In the genomic region with DNA sequence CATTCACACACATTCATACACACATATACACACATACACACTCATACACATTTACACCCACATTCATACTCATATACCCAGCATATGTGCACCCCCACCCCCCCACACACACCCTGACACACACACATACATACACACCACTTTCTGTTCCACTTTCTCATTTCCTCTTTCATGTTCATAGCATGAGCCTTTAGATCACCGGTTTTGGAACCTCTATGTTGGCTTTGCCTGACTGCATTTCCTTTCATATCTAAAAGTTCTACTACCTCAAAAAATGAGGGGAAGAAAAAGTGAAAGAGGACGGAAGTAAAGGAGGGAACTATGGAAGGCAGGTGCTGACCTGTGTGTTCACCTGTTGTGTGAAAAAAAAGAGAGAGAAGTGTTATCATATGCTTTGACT, we compare ENCODE assay signal across 20 mouse cellular contexts. TPM values are rescaled to one million over a fixed set of nuclear protein-coding genes. Genes with fewer than 3 reads are reported as not detected.
DNase-seq lines count a peak whose midpoint lies in the region; ATAC-seq and TF ChIP-seq lines count a peak whose summit lies in the region.
"Had no signal": no experiment of that assay in that cellular context is flagged by ENCODE, and none has a peak within 500 bp of the region (broad histone marks: within the 10 kb centered on the region; RNA-seq: fewer than 3 reads in every experiment).

No protein-coding gene starts in this region.

- H3K4me1 ChIP-seq in forebrain, embryonic 13.5 days = no peaks in the 10 kb centered on the region
- no peaks in the 10 kb centered on the region for H3K4me1 ChIP-seq in forebrain, postnatal 0 days (ENCODE audit: insufficient read depth)
- H3K4me1 ChIP-seq: heart, embryonic 13.5 days; neural tube, embryonic 13.5 days; stomach, embryonic 15.5 days had no signal

- no peaks in the 10 kb centered on the region for H3K27me3 ChIP-seq in forebrain, embryonic 13.5 days
- H3K27me3 ChIP-seq in forebrain, postnatal 0 days (ENCODE audit: insufficient read depth, low read length) = no peaks in the 10 kb centered on the region
- H3K27me3 ChIP-seq: heart, embryonic 13.5 days; neural tube, embryonic 13.5 days; Patski; stomach, embryonic 15.5 days had no signal

- H3K4me3 ChIP-seq in forebrain, embryonic 13.5 days = no peak overlapping the region
- no peak overlapping the region for H3K4me3 ChIP-seq in forebrain, postnatal 0 days (ENCODE audit: low read depth, low read length)
- H3K4me3 ChIP-seq: forebrain, embryonic 10.5 days; heart, embryonic 13.5 days; neural tube, embryonic 13.5 days; stomach, embryonic 15.5 days had no signal

- peaks cover 15% of the 10 kb centered on the region; the same call in 1 of the 2 replicates for H3K36me3 ChIP-seq in forebrain, embryonic 13.5 days (ENCODE audit: poor library complexity, severe bottlenecking)
- H3K36me3 ChIP-seq in forebrain, postnatal 0 days (ENCODE audit: insufficient read depth) = peaks cover 28% of the 10 kb centered on the region
- H3K36me3 ChIP-seq: forebrain, embryonic 10.5 days; stomach, embryonic 15.5 days had no signal

- WGBS in forebrain, embryonic 13.5 days = 86% methylated on average over 2 of the region's 2 CpGs
- WGBS in forebrain, postnatal 0 days = 76% methylated on average over 2 of the region's 2 CpGs

- no peak overlapping the region for H3K4me2 ChIP-seq in forebrain, embryonic 13.5 days
- no peak overlapping the region for H3K4me2 ChIP-seq in forebrain, postnatal 0 days (ENCODE audit: low read depth)
- H3K4me2 ChIP-seq: heart, embryonic 13.5 days; lung, embryonic 14.5 days; neural tube, embryonic 13.5 days; stomach, embryonic 15.5 days had no signal

- no peak overlapping the region for H3K9ac ChIP-seq in forebrain, embryonic 13.5 days
- H3K9ac ChIP-seq in forebrain, postnatal 0 days = no peak overlapping the region
- H3K9ac ChIP-seq: heart, embryonic 13.5 days; lung, embryonic 14.5 days; neural tube, embryonic 13.5 days; stomach, embryonic 15.5 days had no signal

- no peak overlapping the region for H3K27ac ChIP-seq in forebrain, embryonic 13.5 days
- H3K27ac ChIP-seq in forebrain, postnatal 0 days (ENCODE audit: low read depth, low read length) = no peak overlapping the region
- H3K27ac ChIP-seq: forebrain, embryonic 10.5 days; heart, embryonic 13.5 days; neural tube, embryonic 13.5 days; stomach, embryonic 15.5 days had no signal

- DNase-seq in forebrain, postnatal 0 days = no peak
- DNase-seq in thymus, postnatal 14 days = peak; percentile 32
- no peak for DNase-seq in thymus, postnatal 36 days
- DNase-seq in spleen, postnatal 36 days (ENCODE audit: low spot score in 2 of 2) = peak; percentile 75 to 80
- no peak for DNase-seq in gastrocnemius, postnatal 10 days
- no peak for DNase-seq in right cerebral cortex, adult 2 months (ENCODE audit: low spot score in 2 of 2)
- DNase-seq: cerebellum, adult 8-10 months; gastrocnemius, postnatal 36 days; layer of hippocampus, postnatal 36 days; liver; lung, embryonic 14.5 days; right cerebral cortex, postnatal 25 days had no signal

- no peaks in the 10 kb centered on the region for H3K9me3 ChIP-seq in forebrain, embryonic 13.5 days (replicated peaks)
- H3K9me3 ChIP-seq in forebrain, postnatal 0 days (ENCODE audit: low read length) = no peaks in the 10 kb centered on the region
- H3K9me3 ChIP-seq: forebrain, embryonic 10.5 days; heart, embryonic 13.5 days; neural tube, embryonic 13.5 days; stomach, embryonic 15.5 days had no signal

- no peak for TF ChIP-seq CTCF in forebrain, postnatal 0 days (IDR thresholded peaks at IDR 0.05; ENCODE audit: low read depth)

- peak; percentile 21; the same call in 1 of the 2 replicates for ATAC-seq in forebrain, embryonic 13.5 days
- ATAC-seq in forebrain, postnatal 0 days = no peak
- peak; percentile 89 for ATAC-seq in inflammation-experienced regulatory T-cells, adult 6 months
- ATAC-seq: intestine, embryonic 16.5 days; Patski had no signal

RNA-seq across cellular contexts. Expression of gene Cd200, which starts 19.0 kb away (rescaled TPM):
- polyA plus RNA-seq in forebrain, embryonic 13.5 days (2015; fragmentation: Nextera tagmentation; extraction: Ambion mirVana) = 102 and 126 TPM in 2 replicates
- total RNA-seq in forebrain, postnatal 0 days (2014; rRNA removed) = 312 and 318 TPM in 2 replicates
- 433 and 445 TPM in 2 replicates for polyA plus RNA-seq in forebrain, postnatal 0 days (2015; fragmentation: Nextera tagmentation; extraction: Ambion mirVana)
- polyA plus RNA-seq in inflammation-experienced regulatory T-cells, adult 6 months (2017; shearing (Covaris generic)) = 100 to 1,000 TPM in 2 of 3 experiments, 10 to 100 TPM in 1; 84.4 to 386 (median 244) TPM
- 10 to 100 TPM; 40.7 to 51.7 TPM for total RNA-seq in gastrocnemius, postnatal 10 days (2021)

Comparison
In these comparisons a context has a peak if more than half of its experiments do, and no peak if none do; other contexts are left out.
1. DNase-seq: peak in thymus, postnatal 14 days (single experiment) and spleen, postnatal 36 days (2 of 2); none in forebrain, postnatal 0 days (single experiment), thymus, postnatal 36 days (0 of 2), gastrocnemius, postnatal 10 days (single experiment) and right cerebral cortex, adult 2 months (0 of 2).